Comparison of ENCODE assay signal across 9 mouse cellular contexts in the genomic region with DNA sequence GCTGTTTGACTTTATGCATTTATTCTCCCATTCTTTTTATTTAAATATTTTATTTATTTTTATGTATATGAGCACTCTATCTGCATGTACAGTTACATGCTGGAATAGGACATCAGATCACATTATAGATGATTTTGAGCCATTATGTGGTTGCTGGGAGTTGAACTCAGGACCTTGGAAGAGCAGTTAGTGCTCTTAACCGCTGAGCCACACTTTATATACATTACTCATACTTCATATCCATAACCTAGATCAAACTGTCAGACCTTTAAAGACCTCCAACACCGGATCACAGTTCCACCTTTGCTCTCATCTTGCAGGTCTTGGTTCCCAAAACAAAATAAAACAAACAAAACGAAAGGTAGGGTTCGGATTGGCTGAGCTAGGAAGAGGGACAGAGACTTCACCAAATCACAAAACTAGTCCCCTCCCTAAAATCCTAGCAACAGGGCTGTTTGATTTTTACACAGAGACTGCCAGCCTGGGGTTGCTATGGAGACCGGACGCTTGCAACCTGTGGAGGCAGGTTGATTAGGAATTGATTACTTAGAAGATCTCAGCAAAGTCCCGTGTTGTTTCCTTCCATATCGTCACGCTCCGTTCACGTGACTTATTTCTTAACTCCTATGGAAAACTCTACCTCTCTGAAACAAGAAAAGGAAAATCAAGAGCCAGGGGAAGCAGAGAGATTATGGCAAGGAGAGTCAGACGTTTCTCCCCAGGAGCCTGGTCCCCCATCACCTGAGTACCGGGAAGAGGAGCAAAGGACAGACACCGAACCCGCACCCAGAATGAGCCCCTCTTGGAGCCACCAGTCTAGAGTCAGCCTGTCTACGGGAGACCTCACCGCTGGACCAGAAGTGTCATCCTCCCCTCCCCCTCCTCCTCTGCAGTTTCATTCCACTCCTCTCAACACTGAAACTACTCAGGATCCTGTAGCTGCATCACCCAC. TPM values are rescaled to one million over a fixed set of nuclear protein-coding genes. Genes with fewer than 3 reads are reported as not detected.
A peak's percentile ranks its signal among the peaks of the same experiment; 100 is the strongest.
DNase-seq lines count a peak whose midpoint lies in the region; ATAC-seq and TF ChIP-seq lines count a peak whose summit lies in the region.
"Had no signal": no experiment of that assay in that cellular context is flagged by ENCODE, and none has a peak within 500 bp of the region (broad histone marks: within the 10 kb centered on the region; RNA-seq: fewer than 3 reads in every experiment).

Rsph4a (plus strand) TSS at position 582 of the 952 bp plus-strand sequence.

- DNase-seq in gastrocnemius, adult 2 months: no peak
- DNase-seq in gastrocnemius, postnatal 14 days: no peak
- peak; percentile 34 for DNase-seq in embryo, embryonic 11.5 days (ENCODE audit: low read depth, low spot score)
- DNase-seq in kidney, postnatal 10 days: peak; percentile 48
- no peak for DNase-seq in spleen, postnatal 10 days (ENCODE audit: low spot score in 2 of 2)

- peak within 1 kb of the TSS; percentile 85 for H3K4me2 ChIP-seq in heart, embryonic 14.5 days (ENCODE audit: low read length)
- peak within 1 kb of the TSS; percentile 66 for H3K4me2 ChIP-seq in limb, embryonic 15.5 days
- H3K4me2 ChIP-seq in neural tube, embryonic 12.5 days (replicated peaks): peak within 1 kb of the TSS; percentile 66

- H3K9me3 ChIP-seq in heart, embryonic 14.5 days (ENCODE audit: control insufficient read depth, low read length): no peaks in the 10 kb centered on the region
- no peaks in the 10 kb centered on the region for H3K9me3 ChIP-seq in limb, embryonic 15.5 days
- no peaks in the 10 kb centered on the region for H3K9me3 ChIP-seq in neural tube, embryonic 12.5 days

- H3K4me3 ChIP-seq in gastrocnemius, adult 2 months: peak within 1 kb of the TSS; percentile 68
- peak within 1 kb of the TSS; percentile 53 to 58 for H3K4me3 ChIP-seq in heart, embryonic 14.5 days (ENCODE audit: control insufficient read depth in 1 of 2, insufficient read depth in 1 of 2, low read depth in 1 of 2, low read length in 2 of 2)
- peak within 1 kb of the TSS; percentile 44 for H3K4me3 ChIP-seq in limb, embryonic 15.5 days
- peak within 1 kb of the TSS; percentile 29 for H3K4me3 ChIP-seq in neural tube, embryonic 12.5 days

- H3K27me3 ChIP-seq in heart, embryonic 14.5 days (ENCODE audit: control insufficient read depth, insufficient read depth, low read length): no peaks in the 10 kb centered on the region
- no peaks in the 10 kb centered on the region for H3K27me3 ChIP-seq in limb, embryonic 15.5 days
- no peaks in the 10 kb centered on the region for H3K27me3 ChIP-seq in neural tube, embryonic 12.5 days (replicated peaks)

- H3K27ac ChIP-seq in gastrocnemius, adult 2 months: no peak within 1 kb of the TSS
- no peak within 1 kb of the TSS for H3K27ac ChIP-seq in heart, embryonic 14.5 days (replicated peaks in 1 of 2; ENCODE audit: control insufficient read depth in 1 of 2, insufficient read depth in 1 of 2, low read depth in 2 of 2, low read length in 2 of 2)
- H3K27ac ChIP-seq in limb, embryonic 15.5 days: no peak within 1 kb of the TSS
- H3K27ac ChIP-seq in neural tube, embryonic 12.5 days: no peak within 1 kb of the TSS

- no peaks in the 10 kb centered on the region for H3K36me3 ChIP-seq in heart, embryonic 14.5 days (ENCODE audit: control insufficient read depth, insufficient read depth, low read length)
- no peaks in the 10 kb centered on the region for H3K36me3 ChIP-seq in limb, embryonic 15.5 days
- no peaks in the 10 kb centered on the region for H3K36me3 ChIP-seq in neural tube, embryonic 12.5 days

- no peak for ATAC-seq in heart, embryonic 14.5 days (ENCODE audit: insufficient number of reproducible peaks, insufficient read depth, low FRiP score, low read depth)
- ATAC-seq in limb, embryonic 15.5 days (ENCODE audit: insufficient number of reproducible peaks, low FRiP score, low TSS enrichment, low read depth): no peak
- ATAC-seq in neural tube, embryonic 12.5 days (ENCODE audit: low FRiP score, low read depth): peak; percentile 98

- intact Hi-C loops in gastrocnemius, adult 2 months (cut with DNase I): no loop called here
- intact Hi-C loops in gastrocnemius, postnatal 14 days (cut with DNase I; ENCODE audit: low total_unique reads): no loop called here

- WGBS in heart, embryonic 14.5 days: 7% methylated on average over 17 of the region's 17 CpGs
- WGBS in limb, embryonic 15.5 days: 6% methylated on average over 17 of the region's 17 CpGs
- 8% methylated on average over 17 of the region's 17 CpGs for WGBS in neural tube, embryonic 12.5 days

- H3K9ac ChIP-seq in heart, embryonic 14.5 days (ENCODE audit: low read length): peak within 1 kb of the TSS; percentile 61
- no peak within 1 kb of the TSS for H3K9ac ChIP-seq in limb, embryonic 15.5 days
- H3K9ac ChIP-seq in neural tube, embryonic 12.5 days: no peak within 1 kb of the TSS

- H3K4me1 ChIP-seq in heart, embryonic 14.5 days (ENCODE audit: control insufficient read depth in 2 of 2, insufficient read depth in 2 of 2, low read length in 2 of 2): no peaks in the 10 kb centered on the region; a peak in 1 of 4 replicates
- 0 out of 2 replicates have a peak, but pooled peaks cover 4% of the 10 kb centered on the region for H3K4me1 ChIP-seq in limb, embryonic 15.5 days
- peaks cover 9% of the 10 kb centered on the region; the same call in 1 of the 2 replicates for H3K4me1 ChIP-seq in neural tube, embryonic 12.5 days

- no peak for TF ChIP-seq CTCF in gastrocnemius, adult 2 months (IDR thresholded peaks at IDR 0.05)

RNA-seq across cellular contexts. Expression of gene Rsph4a, which starts in this region (rescaled TPM):
- total RNA-seq in gastrocnemius, adult 2 months (2021): not detected
- total RNA-seq in gastrocnemius, postnatal 14 days (2021): not detected
- polyA plus RNA-seq in heart, embryonic 14.5 days (2014; fragmentation: Nextera tagmentation; extraction: Ambion mirVana): 0.05 TPM in 2 replicates
- 0.05 TPM in 1 of 2 replicates, not detected in the other for polyA plus RNA-seq in limb, embryonic 15.5 days (2015; fragmentation: Nextera tagmentation; extraction: Ambion mirVana)
- 0.08 TPM in 1 of 2 replicates, not detected in the other for polyA plus RNA-seq in neural tube, embryonic 12.5 days (2016; fragmentation: Nextera tagmentation; extraction: Ambion mirVana)
- total RNA-seq: MEL had no signal

Comparison
In these comparisons a context has a peak if more than half of its experiments do, and no peak if none do; other contexts are left out.
1. Peak in ATAC-seq, H3K4me3 ChIP-seq and H3K4me2 ChIP-seq in neural tube, embryonic 12.5 days; RNA of the gene not detected or under 1 TPM.
2. DNase-seq: peak in embryo, embryonic 11.5 days (single experiment) and kidney, postnatal 10 days (single experiment); none in gastrocnemius, adult 2 months (single experiment), gastrocnemius, postnatal 14 days (single experiment) and spleen, postnatal 10 days (0 of 2).
3. Peak in every context shown above with its lines, with median percentiles within 50 percentile points of each other: H3K4me3 ChIP-seq and H3K4me2 ChIP-seq.